Mouse (Mus musculus) CH12.LX (cell line): ENCODE measurements around the gene Mapk8. TPM values are rescaled to one million over a fixed set of nuclear protein-coding genes. Genes with fewer than 3 reads are reported as not detected.

Source experiments
- DNase-seq: peaks from one replicate; pipeline ENCODE4 v3.0.0-alpha.2; 2013; ENCODE audit errors: extremely low read depth
- H3K27ac ChIP-seq: 2 replicates; pipeline ENCODE4 v1.5.1; 2012; ENCODE audit warnings: low read depth, mild to moderate bottlenecking, control low read depth, moderate library complexity; ENCODE audit not compliant: insufficient read depth
- H3K27me3 ChIP-seq: replicated peaks from 2 replicates; pipeline ENCODE3; 2012; ENCODE audit warnings: inconsistent platforms
- H3K36me3 ChIP-seq, 2 experiments: replicated peaks in 1 of 2; 2 replicates each; pipeline versions ENCODE3 to v1.6.1; 2012; ENCODE audit warnings: inconsistent platforms in 1 of 2, low read length in 1 of 2, mild to moderate bottlenecking in 1 of 2, mixed read lengths in 1 of 2, moderate library complexity in 1 of 2; ENCODE audit not compliant: control insufficient read depth in 1 of 2, insufficient read depth in 1 of 2
- H3K4me1 ChIP-seq, 2 experiments: 2 replicates each; pipeline ENCODE4 v1.6.1; 2012; ENCODE audit warnings: inconsistent platforms in 1 of 2, moderate library complexity in 1 of 2; ENCODE audit not compliant: insufficient read depth in 2 of 2, control insufficient read depth in 1 of 2
- H3K4me2 ChIP-seq: 2 replicates; pipeline ENCODE4 v1.6.1; 2012; ENCODE audit warnings: low read depth, mild to moderate bottlenecking, control low read depth; ENCODE audit not compliant: poor library complexity, insufficient read depth, severe bottlenecking
- H3K4me3 ChIP-seq, 3 experiments: fragments of 150-350 bp in 1 of 3; sonication (generic) in 1 of 3; replicated peaks in 1 of 3; 2 replicates each; pipeline versions ENCODE3 to v1.5.1; 2011 to 2012; ENCODE audit warnings: low read depth in 2 of 3, low read length in 2 of 3, mild to moderate bottlenecking in 2 of 3, moderate library complexity in 2 of 3, control low read depth in 1 of 3, improper control_type of control experiment in 1 of 3, inconsistent platforms in 1 of 3, mixed read lengths in 1 of 3; ENCODE audit not compliant: poor library complexity in 1 of 3
- H3K79me2 ChIP-seq: replicated peaks from 2 replicates; pipeline ENCODE4 v1.6.1; 2012; ENCODE audit warnings: mild to moderate bottlenecking, moderate library complexity; ENCODE audit not compliant: control insufficient read depth, poor library complexity, insufficient read depth, severe bottlenecking; ENCODE audit errors: extremely low read depth
- H3K9ac ChIP-seq: 2 replicates; pipeline ENCODE4 v1.6.1; 2012; ENCODE audit warnings: low read depth, mild to moderate bottlenecking, control low read depth, moderate library complexity; ENCODE audit not compliant: insufficient read depth
- H3K9me3 ChIP-seq: replicated peaks from 2 replicates; pipeline ENCODE3; 2012; ENCODE audit warnings: low read length, inconsistent platforms, mixed read lengths
- CHD1 ChIP-seq: IDR thresholded peaks from 2 replicates; pipeline ENCODE4 v1.6.1; 2012; ENCODE audit warnings: low read depth, low read length, improper control_type of control experiment, inconsistent platforms
- CTCF ChIP-seq, 2 experiments: IDR thresholded peaks in 1 of 2; conservative IDR thresholded peaks in 1 of 2; 2 replicates each; pipeline ENCODE4 v1.5.1; 2011 to 2012; ENCODE audit warnings: low read depth in 2 of 2, low read length in 2 of 2, improper control_type of control experiment in 1 of 2, inconsistent platforms in 1 of 2, mild to moderate bottlenecking in 1 of 2, moderate library complexity in 1 of 2
- E2F4 ChIP-seq: IDR thresholded peaks from 2 replicates; pipeline ENCODE4 v1.6.1; 2011; ENCODE audit warnings: low read depth, low read length, improper control_type of control experiment; ENCODE audit not compliant: insufficient replicate concordance
- EP300 ChIP-seq: IDR thresholded peaks from 2 replicates; pipeline ENCODE4 v1.6.1; 2011; ENCODE audit warnings: low read length, improper control_type of control experiment
- ETS1 ChIP-seq: conservative IDR thresholded peaks from 2 replicates; pipeline ENCODE4 v1.6.1; 2012; ENCODE audit warnings: low read depth, mild to moderate bottlenecking, inconsistent platforms, low read length, improper control_type of control experiment, moderate library complexity
- GABPA ChIP-seq: IDR thresholded peaks from 2 replicates; pipeline ENCODE4 v1.6.1; 2012; ENCODE audit warnings: low read depth, low read length, improper control_type of control experiment, inconsistent platforms; ENCODE audit not compliant: insufficient replicate concordance
- IRF4 ChIP-seq: IDR thresholded peaks from 2 replicates; pipeline ENCODE4 v1.6.1; 2014; ENCODE audit warnings: low read depth, mild to moderate bottlenecking, inconsistent platforms, low read length, improper control_type of control experiment
- JUND ChIP-seq: conservative IDR thresholded peaks from 2 replicates; pipeline ENCODE4 v1.6.1; 2011; ENCODE audit warnings: low read depth, low read length, improper control_type of control experiment
- KAT2A ChIP-seq: IDR thresholded peaks from 2 replicates; pipeline ENCODE4 v1.6.1; 2012; ENCODE audit warnings: low read length, improper control_type of control experiment, inconsistent platforms; ENCODE audit not compliant: insufficient replicate concordance
- MAX ChIP-seq: IDR thresholded peaks from 2 replicates; pipeline ENCODE4 v1.6.1; 2011; ENCODE audit warnings: low read length, improper control_type of control experiment
- NELFE ChIP-seq: IDR thresholded peaks from 2 replicates; pipeline ENCODE4 v1.6.1; 2011; ENCODE audit warnings: low read depth, low read length, improper control_type of control experiment
- RAD21 ChIP-seq: IDR thresholded peaks from 2 replicates; pipeline ENCODE4 v1.6.1; 2011; ENCODE audit warnings: low read depth, mild to moderate bottlenecking, low read length, improper control_type of control experiment, moderate library complexity
- TBP ChIP-seq: conservative IDR thresholded peaks from 2 replicates; pipeline ENCODE4 v1.6.1; 2011; ENCODE audit warnings: low read depth, low read length, improper control_type of control experiment
- USF1 ChIP-seq: IDR thresholded peaks from 2 replicates; pipeline ENCODE4 v1.6.1; 2014; ENCODE audit warnings: low read depth, mild to moderate bottlenecking, inconsistent platforms, low read length, improper control_type of control experiment
- USF2 ChIP-seq: conservative IDR thresholded peaks from 2 replicates; pipeline ENCODE4 v1.6.1; 2011; ENCODE audit warnings: low read depth, low read length, improper control_type of control experiment
- ZMIZ1 ChIP-seq: IDR thresholded peaks from 2 replicates; pipeline ENCODE4 v1.6.1; 2012; ENCODE audit warnings: low read depth, mild to moderate bottlenecking, inconsistent platforms, low read length, improper control_type of control experiment
- ZNF384 ChIP-seq: IDR thresholded peaks from 2 replicates; pipeline ENCODE4 v1.6.1; 2012; ENCODE audit warnings: low read depth, low read length, improper control_type of control experiment, inconsistent platforms
- dilution Hi-C: fragments of 300-500 bp; cut with MboI; formaldehyde crosslinking; loops from 2 replicates; pipeline ENCODE4 v1.14.3; 2020; ENCODE audit warnings: low sequenced_read_pairs; ENCODE audit not compliant: extremely low pct_unique_long_range_greater_than_20kb, extremely low pct_ligation_motif_present
- in situ Hi-C: fragments of 300-500 bp; cut with MboI; formaldehyde crosslinking; loops from 3 replicates; pipeline ENCODE4 v1.14.3; 2019; ENCODE audit warnings: low sequenced_read_pairs, low pct_ligation_motif_present, low pct_unique_long_range_greater_than_20kb, mixed read lengths
- polyA plus RNA-seq: library from polyadenylated mRNA; unstranded; fragments of >175 nt; gene quantifications from 2 replicates; pipeline ENCODE4 v1.2.1, GENCODE M21; 2012; ENCODE audit warnings: low read depth; ENCODE audit not compliant: insufficient read length
- total RNA-seq, 2 experiments: library from RNA; depleted of rRNA; stranded (reverse); fragments of 300-350 nt in 1 of 2; fragments of >200 nt in 1 of 2; gene quantifications; 2 replicates each; pipeline ENCODE4 v1.2.3; 2012 to 2014

Mapk8 gene
- total and polyA plus RNA-seq, 3 experiments = 9.1 to 33.4 (median 21.9) TPM

- in situ Hi-C loops (no loop called here), dilution Hi-C loops (no loop called here)
- Histone ChIP-seq H3K36me3 (no peaks in the 10 kb centered on the region), H3K4me1 (no peaks in the 10 kb centered on the region), H3K4me3 (no peak overlapping the region), H3K9ac (no peak overlapping the region), H3K4me2 (no peak overlapping the region), H3K27me3 (peaks cover 1% of the 10 kb centered on the region), H3K79me2 (no peaks in the 10 kb centered on the region), H3K27ac (no peak overlapping the region), H3K9me3 (no peaks in the 10 kb centered on the region)
- no peak for TF ChIP-seq ZMIZ1
- TF ChIP-seq USF1 = no peak
- TF ChIP-seq ETS1 = no peak
- no peak for TF ChIP-seq TBP
- TF ChIP-seq EP300 = no peak
- TF ChIP-seq RAD21 = no peak
- no peak for TF ChIP-seq CTCF (conservative IDR thresholded peaks at IDR 0.05 in 1 of 2, IDR thresholded peaks at IDR 0.05 in 1 of 2; ENCODE audit: low read depth in 2 of 2, low read length in 2 of 2)
- no peak for DNase-seq
Observed at GRCm38 (mm10) chr14:33487805-33488550, 41.0 kb upstream of the Mapk8 start.

- Histone ChIP-seq H3K27me3 (no peaks in the 10 kb centered on the region), H3K79me2 (no peaks in the 10 kb centered on the region), H3K9me3 (no peaks in the 10 kb centered on the region), H3K9ac (no peak overlapping the region), H3K4me3 (no peak overlapping the region), H3K4me1 (no peaks in the 10 kb centered on the region), H3K4me2 (no peak overlapping the region), H3K36me3 (no peaks in the 10 kb centered on the region), H3K27ac (no peak overlapping the region)
- TF ChIP-seq IRF4 = no peak
- TF ChIP-seq GABPA = no peak
- dilution Hi-C loops = no loop called here
- in situ Hi-C loops = no loop called here
- DNase-seq = no peak
Observed at GRCm38 (mm10) chr14:33481991-33482390, 35.0 kb upstream of the Mapk8 start.

DNA sequence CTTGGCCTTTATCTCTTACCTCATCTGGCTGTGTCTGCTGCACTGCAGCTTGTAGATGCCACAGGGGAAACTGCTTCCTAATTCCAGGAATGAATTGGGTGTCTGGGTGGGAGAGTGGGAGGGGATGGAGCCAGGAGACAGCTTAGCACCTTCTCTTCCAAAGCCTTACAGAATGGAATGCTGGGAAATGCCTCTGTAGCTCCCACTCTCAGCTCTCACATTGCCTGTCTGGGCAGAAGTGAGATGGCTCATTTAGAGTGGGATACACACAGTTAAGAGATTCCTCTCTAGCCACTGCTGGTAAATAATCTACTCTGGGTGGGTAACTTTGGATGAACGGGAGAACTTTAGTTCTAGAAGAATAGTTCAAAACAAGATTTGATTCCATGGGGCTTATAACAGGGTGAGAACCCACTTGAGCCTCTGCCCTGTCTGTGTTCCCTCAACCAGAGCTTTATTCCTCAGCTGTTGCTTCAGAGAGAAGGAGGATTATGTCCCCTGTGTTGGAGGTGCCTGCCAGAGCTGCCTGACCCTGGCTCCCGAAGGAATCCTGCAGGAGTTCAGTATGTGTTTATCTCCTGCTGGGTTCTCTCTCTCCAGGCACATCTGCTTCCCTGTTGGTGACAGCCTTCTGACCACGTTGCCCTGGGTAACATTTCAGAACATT is 29.3 kb upstream of the Mapk8 start:
- no peak overlapping the region for H3K9ac ChIP-seq

More for the DNA sequence above, 29.3 kb upstream of the Mapk8 start:
- Histone ChIP-seq H3K27me3 (no peaks in the 10 kb centered on the region), H3K79me2 (no peaks in the 10 kb centered on the region), H3K4me1 (peaks cover 0 to 8% of the 10 kb centered on the region in 2 experiments; a peak in 2 of 4 replicates), H3K36me3 (no peaks in the 10 kb centered on the region), H3K4me2 (no peak overlapping the region), H3K27ac (no peak overlapping the region), H3K4me3 (no peak overlapping the region), H3K9me3 (no peaks in the 10 kb centered on the region)
- in situ Hi-C loops (no loop called here), dilution Hi-C loops (no loop called here)
- no peak for DNase-seq
- TF ChIP-seq E2F4 (no peak), ZNF384 (no peak), TBP (no peak), GABPA (no peak), USF2 (no peak), NELFE (no peak), MAX (no peak), CHD1 (no peak), JUND (no peak), KAT2A (no peak)
